Mouse (Mus musculus) adrenal gland, postnatal 25 days (tissue): ENCODE data around the gene Ggnbp2. TPM values are rescaled to one million over a fixed set of nuclear protein-coding genes. Genes with fewer than 3 reads are reported as not detected.
"Not testable (repeated sequence)": the region's sequence is repeated elsewhere in the genome, so short reads cannot be mapped to it uniquely, and the experiment has no call there.

Experiments
- DNase-seq: peaks from one replicate; pipeline ENCODE4 v3.0.0; 2021; ENCODE audit warnings: mixed read lengths
- total RNA-seq: library from RNA; stranded (reverse); gene quantifications from 2 replicates; pipeline ENCODE4 v1.2.3, GENCODE M21; 2021

The Ggnbp2 gene
- total RNA-seq, 1 experiment from 2014 or later = 91.7 TPM

- no peak for DNase-seq
Measured at GRCm38 (mm10) chr11:84879007-84879771, 8.6 kb upstream of the Ggnbp2 start.

GRCm38 (mm10) chr11:84876020-84876419 lies 5.4 kb upstream of the Ggnbp2 start:
- not testable (repeated sequence) for DNase-seq

GRCm38 (mm10) chr11:84873042-84873833 lies 2.6 kb upstream of the Ggnbp2 start:
- no peak for DNase-seq

DNA sequence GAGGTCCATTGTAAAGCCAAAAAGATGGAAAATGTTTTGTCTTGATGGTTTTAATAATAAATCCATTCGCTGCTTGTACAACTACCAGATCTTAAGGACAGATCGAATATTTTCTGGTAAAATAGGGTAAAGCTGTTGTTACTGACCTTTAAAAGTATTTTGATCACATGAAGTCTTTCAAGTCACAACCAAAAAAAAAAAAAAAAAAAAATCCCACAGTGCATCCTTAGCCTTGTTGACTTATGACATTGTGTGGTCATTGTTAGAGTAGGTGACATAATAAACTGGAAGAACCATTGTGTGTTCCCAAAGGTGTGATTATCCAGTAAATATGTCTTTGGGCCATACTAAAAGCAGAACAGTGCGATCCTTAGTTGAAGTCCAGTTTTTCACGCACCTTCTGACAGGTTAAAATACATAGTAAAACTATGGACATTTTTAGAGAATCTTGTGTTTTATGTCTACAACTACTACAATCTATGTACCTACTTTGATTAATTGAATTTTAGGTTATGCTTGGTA lies 992 bp upstream of the Ggnbp2 start:
- no peak for DNase-seq

GRCm38 (mm10) chr11:84871046-84871445 lies 429 bp upstream of the Ggnbp2 start:
- no peak for DNase-seq

DNA sequence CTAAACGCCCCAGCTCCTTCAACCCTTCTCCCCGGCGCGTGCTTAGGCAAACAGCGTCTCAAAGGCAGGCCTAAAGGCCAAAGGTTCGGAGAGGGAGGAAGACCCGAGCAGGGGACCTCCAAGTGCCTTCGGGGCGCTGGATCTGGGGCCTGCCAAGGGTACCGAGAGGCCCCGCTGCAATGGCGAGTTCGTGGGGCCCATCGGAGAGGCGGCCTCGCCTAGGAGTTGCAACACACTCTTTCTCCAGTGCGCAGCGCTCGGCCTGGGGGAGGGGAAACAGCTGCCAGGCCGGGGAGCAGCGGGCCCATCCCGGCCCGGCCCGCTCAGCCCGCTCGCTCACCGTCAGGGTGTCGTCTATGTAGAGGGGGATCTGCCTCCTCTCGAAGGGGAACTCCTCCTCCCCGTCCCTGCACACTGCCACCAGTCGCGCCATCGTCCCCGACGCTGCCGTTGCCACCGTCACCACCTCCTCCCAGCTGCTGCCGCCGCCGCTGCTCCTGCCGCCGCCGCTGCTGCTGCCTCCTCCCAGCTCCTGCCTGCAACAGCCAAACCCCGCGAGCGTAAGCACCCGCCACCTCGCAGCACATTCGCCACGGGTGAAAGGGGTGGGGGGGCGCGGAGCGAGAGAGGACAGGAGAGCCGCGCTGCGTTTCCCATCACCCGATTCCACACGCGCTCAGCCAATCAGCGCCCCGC lies 932 bp downstream of the Ggnbp2 start:
- DNase-seq = peak; percentile 94

DNA sequence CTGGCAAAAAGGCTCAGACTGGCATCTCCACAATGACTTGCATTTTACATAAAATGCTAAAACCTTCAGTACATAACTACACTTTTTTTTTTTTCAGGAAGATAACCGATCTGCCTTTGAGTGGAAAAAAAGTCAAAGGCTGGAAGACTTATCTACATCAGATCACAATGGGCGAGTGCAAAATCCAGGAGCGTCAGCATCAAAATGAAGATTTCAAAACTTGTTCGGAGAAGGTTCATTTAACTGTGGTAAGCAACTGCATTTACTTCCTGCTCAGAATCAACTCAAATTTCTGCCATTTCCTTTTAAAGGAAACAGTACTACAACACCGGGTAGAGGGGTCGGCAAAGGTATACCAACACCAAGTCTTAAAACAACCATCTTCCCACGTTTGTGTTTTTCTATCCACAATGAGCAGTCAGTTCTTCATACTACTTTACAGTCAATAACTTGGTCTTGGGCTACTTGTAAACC lies 1.8 kb downstream of the Ggnbp2 start:
- no peak for DNase-seq

DNA sequence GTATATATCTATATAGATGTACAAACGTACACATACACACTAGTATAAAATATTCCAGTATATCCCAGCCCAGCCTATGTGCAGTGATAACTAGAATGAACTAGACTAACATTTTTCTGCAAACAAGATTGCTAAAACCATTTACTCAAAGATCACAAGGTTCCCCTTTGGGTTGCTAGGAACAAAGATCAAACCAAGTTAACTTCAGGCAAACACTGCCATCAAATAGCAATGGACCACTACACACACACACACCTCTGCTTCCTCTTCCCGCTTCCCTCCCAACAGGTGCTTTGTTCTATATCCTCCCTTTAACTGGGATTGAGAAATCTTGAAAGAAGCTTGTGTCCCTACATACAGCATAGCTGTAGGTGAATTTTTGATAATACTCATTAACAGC lies 3.0 kb downstream of the Ggnbp2 start:
- DNase-seq = no peak

GRCm38 (mm10) chr11:84865268-84865667 lies 5.3 kb downstream of the Ggnbp2 start:
- no peak for DNase-seq

GRCm38 (mm10) chr11:84855285-84855684 lies 15.3 kb downstream of the Ggnbp2 start:
- DNase-seq = no peak

GRCm38 (mm10) chr11:84847475-84848090 lies 23.0 kb downstream of the Ggnbp2 start:
- DNase-seq = peak; percentile 66

DNA sequence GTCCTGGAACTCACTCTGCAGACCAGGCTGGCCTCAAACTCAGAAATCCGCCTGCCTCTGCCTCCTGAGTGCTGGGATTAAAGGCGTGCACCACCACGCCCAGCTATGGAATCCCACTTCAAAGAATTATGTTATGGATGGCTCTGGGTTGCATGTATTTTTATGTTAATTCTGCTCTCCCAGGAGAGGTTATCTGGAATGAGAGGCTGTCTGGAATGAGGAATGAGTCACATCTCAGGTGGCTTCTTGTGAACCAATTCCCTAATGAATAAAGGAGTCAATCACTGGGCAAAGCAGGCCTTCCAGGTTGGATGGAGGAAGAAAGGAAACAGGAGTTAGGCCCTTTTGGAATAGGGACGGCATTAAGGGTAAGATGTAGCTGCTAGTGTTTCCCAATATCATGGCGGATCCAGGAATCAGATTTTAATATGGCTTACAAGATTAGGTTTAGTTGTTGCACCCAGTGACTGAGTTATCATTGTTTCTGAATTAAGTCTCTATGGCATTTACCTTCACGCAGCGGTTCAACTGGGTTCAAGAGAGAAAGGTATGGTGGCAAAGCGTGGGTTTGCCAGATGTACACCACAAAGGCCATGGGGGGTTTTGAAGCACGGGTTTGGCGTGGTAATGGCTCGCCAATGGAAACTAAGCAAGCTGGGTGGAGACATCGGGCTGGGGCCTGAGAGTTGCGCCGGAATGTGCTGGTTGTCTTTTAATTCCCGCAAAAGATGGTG lies 23.7 kb downstream of the Ggnbp2 start:
- no peak for DNase-seq

GRCm38 (mm10) chr11:84839330-84839729 lies 31.3 kb downstream of the Ggnbp2 start:
- DNase-seq = no peak

DNA sequence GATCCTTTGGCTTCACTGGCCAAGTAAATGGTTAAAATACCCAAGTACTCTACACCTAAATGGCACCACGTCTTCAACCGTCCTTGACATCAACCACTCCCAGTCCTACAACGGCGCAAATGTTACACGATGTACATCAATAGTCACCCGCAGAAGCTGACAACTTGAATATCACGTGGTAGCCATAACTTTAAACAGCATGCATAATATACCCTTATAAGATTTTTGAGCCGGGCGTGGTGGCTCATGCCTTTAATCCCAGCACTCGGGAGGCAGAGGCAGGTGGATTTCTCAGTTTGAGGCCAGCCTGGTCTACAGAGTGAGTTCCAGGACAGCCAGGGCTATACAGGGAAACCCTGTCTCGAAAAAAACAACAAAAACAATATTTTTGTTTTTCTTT lies 41.1 kb downstream of the Ggnbp2 start:
- DNase-seq = not testable (repeated sequence)

DNA sequence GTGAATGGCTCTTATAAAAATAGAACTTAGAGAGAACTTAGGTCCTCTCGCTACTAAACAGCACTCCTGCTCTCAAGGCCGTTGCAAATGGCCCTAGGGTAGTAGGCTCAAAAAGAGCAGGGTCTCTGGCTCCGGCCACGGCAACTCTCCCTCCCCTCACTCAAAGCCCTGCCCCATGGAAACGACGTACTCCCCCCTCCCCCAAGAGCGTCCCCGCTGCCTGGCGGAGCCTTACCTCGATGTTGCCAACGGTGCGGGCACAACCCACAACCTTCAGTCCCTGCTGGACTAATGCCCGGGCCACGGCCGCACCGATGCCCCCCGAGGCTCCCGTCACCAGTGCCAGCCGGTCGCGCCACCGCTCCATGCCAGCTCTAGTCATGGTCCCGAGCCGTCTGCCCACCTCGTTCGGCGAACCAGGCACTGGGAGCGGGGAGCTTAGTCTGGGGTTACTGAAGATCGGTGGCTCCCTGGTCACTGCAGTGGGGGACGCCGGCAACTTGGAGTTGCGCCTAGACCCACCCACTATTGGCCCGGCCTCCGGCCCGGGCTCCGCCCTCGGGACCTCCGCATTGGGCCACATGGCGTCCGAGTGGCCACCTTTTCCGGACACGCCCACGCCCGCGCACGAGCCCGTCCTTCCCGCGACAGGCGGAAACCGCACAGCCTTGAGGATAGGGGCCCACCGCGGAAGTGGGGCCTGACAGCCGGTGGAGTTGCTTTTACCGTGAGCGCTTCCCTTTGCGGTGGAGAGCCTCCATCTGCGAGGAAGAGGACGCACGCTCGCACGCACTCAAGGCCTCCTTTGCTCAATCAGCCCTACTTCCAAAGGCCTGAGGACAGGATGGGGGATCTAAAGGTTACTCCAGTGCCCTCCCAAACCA lies 41.9 kb downstream of the Ggnbp2 start, which contains the start of gene Dhrs11:
Gene Dhrs11, minus strand, starts transcription at position 479 of the 884 bp plus-strand sequence.
- DNase-seq = peak; percentile 97

- DNase-seq = no peak
Measured at GRCm38 (mm10) chr11:84827901-84828503, 42.6 kb downstream of the Ggnbp2 start.

DNA sequence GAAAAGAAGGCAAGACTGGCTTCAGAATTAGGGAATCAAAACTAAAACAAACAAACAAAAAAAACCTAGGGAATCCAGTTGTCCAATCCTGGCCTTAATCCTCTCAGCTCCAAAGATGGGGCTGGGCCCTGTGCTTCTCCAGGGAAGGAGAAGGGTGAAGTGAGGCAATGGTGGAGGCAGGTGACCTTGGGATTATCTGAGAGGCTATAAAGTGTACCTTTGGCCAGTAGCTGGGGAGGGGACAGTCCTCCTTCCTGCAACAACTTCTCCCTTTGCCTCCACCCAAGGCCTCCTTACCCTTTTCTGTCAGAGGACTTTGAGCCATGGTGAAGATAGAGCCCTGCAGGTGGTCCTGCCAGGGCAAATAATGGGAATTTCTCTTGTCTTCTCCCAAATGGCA lies 43.1 kb downstream of the Ggnbp2 start:
- no peak for DNase-seq

GRCm38 (mm10) chr11:84826185-84826584 lies 44.4 kb downstream of the Ggnbp2 start:
- peak; percentile 86 for DNase-seq

DNA sequence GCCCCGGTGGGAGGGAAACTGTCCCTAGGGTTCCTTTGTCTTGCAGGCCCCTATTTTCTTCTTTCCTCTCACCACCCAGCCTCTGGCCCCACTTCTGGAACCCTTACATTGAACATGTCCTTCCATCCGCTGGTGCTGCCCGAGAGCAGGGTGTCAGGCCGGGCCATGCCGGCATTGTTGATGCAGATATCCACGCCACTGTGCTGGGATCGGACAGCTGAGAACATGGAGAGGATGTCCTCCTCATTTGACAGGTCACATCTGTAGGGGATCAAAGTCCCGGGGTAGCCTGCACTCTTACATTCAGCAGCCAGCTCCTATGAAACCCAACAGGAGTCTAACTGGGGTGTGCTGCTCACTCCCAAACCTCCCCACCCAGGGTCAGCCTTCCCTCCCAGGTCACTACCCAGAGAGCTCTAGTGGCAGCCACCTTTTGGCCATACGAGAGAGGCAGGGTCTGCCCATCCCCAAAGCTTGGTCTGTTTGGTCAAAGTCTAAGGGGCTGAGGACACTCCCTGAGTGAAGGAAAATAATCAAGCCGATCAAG lies 45.3 kb downstream of the Ggnbp2 start:
- no peak for DNase-seq
